26 mouse cellular contexts compared by ENCODE assay signal in genomic region chr3:87733098-87733497, GRCm38 (mm10). TPM values are rescaled to one million over a fixed set of nuclear protein-coding genes. Genes with fewer than 3 reads are reported as not detected.
"Had no signal": no experiment of that assay in that cellular context is flagged by ENCODE, and none has a peak within 500 bp of the region (broad histone marks: within the 10 kb centered on the region; RNA-seq: fewer than 3 reads in every experiment).

No protein-coding gene starts in this region.

- H3K27ac ChIP-seq: gastrocnemius, adult 2 months; heart, embryonic 13.5 days; heart, embryonic 15.5 days; hindbrain, embryonic 13.5 days; hindbrain, embryonic 15.5 days; hindbrain, postnatal 0 days; kidney, embryonic 15.5 days; kidney, postnatal 0 days; layer of hippocampus, adult 2 months; left cerebral cortex, adult 2 months; limb, embryonic 10.5 days; limb, embryonic 12.5 days; liver, embryonic 13.5 days; liver, embryonic 15.5 days had no signal

- H3K9ac ChIP-seq: heart, embryonic 13.5 days; heart, embryonic 15.5 days; hindbrain, embryonic 13.5 days; hindbrain, embryonic 15.5 days; kidney, embryonic 15.5 days; limb, embryonic 12.5 days; liver, embryonic 13.5 days; liver, embryonic 15.5 days; liver, postnatal 0 days had no signal

- DNase-seq: gastrocnemius, adult 2 months; gastrocnemius, postnatal 14 days; gastrocnemius, postnatal 36 days; heart, adult 18-20 months; heart, postnatal 14 days; heart, postnatal 36 days; kidney, adult 11 months; kidney, adult 2 months; kidney, adult 9 months; kidney, postnatal 14 days; kidney, postnatal 36 days; liver, embryonic 13.5 days; liver, postnatal 0 days; lung, adult 2 months had no signal

- H3K4me3 ChIP-seq: gastrocnemius, adult 2 months; heart, embryonic 13.5 days; heart, embryonic 15.5 days; hindbrain, embryonic 13.5 days; hindbrain, embryonic 15.5 days; kidney, embryonic 15.5 days; layer of hippocampus, adult 2 months; left cerebral cortex, adult 2 months; limb, embryonic 10.5 days; limb, embryonic 12.5 days; liver, embryonic 13.5 days; liver, embryonic 15.5 days had no signal

- H3K4me1 ChIP-seq: heart, embryonic 13.5 days; heart, embryonic 15.5 days; hindbrain, embryonic 13.5 days; hindbrain, embryonic 15.5 days; limb, embryonic 10.5 days; limb, embryonic 12.5 days; liver, embryonic 13.5 days; liver, embryonic 15.5 days had no signal

- H3K27me3 ChIP-seq: heart, embryonic 13.5 days; heart, embryonic 15.5 days; hindbrain, embryonic 13.5 days; hindbrain, embryonic 15.5 days; kidney, embryonic 15.5 days; limb, embryonic 12.5 days; liver, embryonic 13.5 days; liver, embryonic 15.5 days had no signal

RNA-seq across cellular contexts. Expression of gene Lrrc71, which starts 15.3 kb away (rescaled TPM):
- polyA plus RNA-seq: heart, embryonic 13.5 days had no signal
